Mouse (Mus musculus) kidney, adult 2 months (tissue): Measurements from ENCODE around the gene Arl14. TPM values are rescaled to one million over a fixed set of nuclear protein-coding genes. Genes with fewer than 3 reads are reported as not detected.

Source experiments
- DNase-seq: peaks from one replicate; pipeline ENCODE4 v3.0.0; 2021
- H3K27ac ChIP-seq: fragments of 200-500 bp; 2 replicates; pipeline ENCODE4 v1.5.1; 2012; ENCODE audit warnings: low read depth, low read length, control low read depth, inconsistent platforms; ENCODE audit not compliant: insufficient read depth
- H3K27me3 ChIP-seq: fragments of 200-500 bp; replicated peaks from 2 replicates; pipeline ENCODE4 v1.6.1; 2012; ENCODE audit warnings: mild to moderate bottlenecking, moderate library complexity, low read length, inconsistent platforms; ENCODE audit not compliant: control insufficient read depth, insufficient read depth
- H3K36me3 ChIP-seq: fragments of 200-500 bp; 2 replicates; pipeline ENCODE4 v1.6.1; 2012; ENCODE audit warnings: mild to moderate bottlenecking, moderate library complexity, low read length, inconsistent platforms; ENCODE audit not compliant: control insufficient read depth, insufficient read depth
- H3K4me1 ChIP-seq: fragments of 200-500 bp; 2 replicates; pipeline ENCODE4 v1.6.1; 2011; ENCODE audit warnings: low read length; ENCODE audit not compliant: control insufficient read depth, insufficient read depth
- H3K4me3 ChIP-seq: fragments of 200-500 bp; 2 replicates; pipeline ENCODE4 v1.5.1; 2011; ENCODE audit warnings: mild to moderate bottlenecking, low read depth, low read length, control low read depth; ENCODE audit not compliant: insufficient read depth
- CTCF ChIP-seq: fragments of 200-500 bp; conservative IDR thresholded peaks from 2 replicates; pipeline ENCODE4 v1.5.1; 2011; ENCODE audit warnings: low read depth, mild to moderate bottlenecking, control low read depth, low read length, moderate library complexity, mixed read lengths; ENCODE audit not compliant: insufficient read depth, insufficient read length
- POLR2A ChIP-seq: fragments of 200-500 bp; IDR thresholded peaks from one replicate; pipeline ENCODE4 v1.6.1; 2011; ENCODE audit warnings: low read depth, low read length, control low read depth
- WGBS: fragments of 180-500 bp; shearing (Covaris S2); methylation state at CpG from one replicate; pipeline ENCODE4 v1.1.7; 2018; 5-methylcytosine and 5-hydroxymethylcytosine counted together
- polyA plus RNA-seq: library from polyadenylated mRNA; depleted of rRNA; stranded (reverse); fragments of >200 nt; gene quantifications from 2 replicates; pipeline ENCODE4 v1.2.3, GENCODE M21; 2012

The Arl14 gene
- polyA plus RNA-seq, 1 experiment: not detected

- no peak for DNase-seq
- no peaks in the 10 kb centered on the region for H3K36me3 ChIP-seq
- no peak overlapping the region for H3K4me3 ChIP-seq
- H3K4me1 ChIP-seq: no peaks in the 10 kb centered on the region
- no peaks in the 10 kb centered on the region for H3K27me3 ChIP-seq
- no peak overlapping the region for H3K27ac ChIP-seq
- TF ChIP-seq CTCF (no peak), POLR2A (no peak)
- 82% methylated on average over 5 of the region's 5 CpGs for WGBS
These were observed 8.8 kb upstream of the Arl14 start for GRCm38 (mm10) chr3:69213465-69213864.

GRCm38 (mm10) chr3:69214566-69214965 lies 7.7 kb upstream of the Arl14 start:
- no peak overlapping the region for H3K27ac ChIP-seq
- no peaks in the 10 kb centered on the region for H3K4me1 ChIP-seq
- no peaks in the 10 kb centered on the region for H3K27me3 ChIP-seq
- no peak for DNase-seq
- H3K4me3 ChIP-seq: no peak overlapping the region
- WGBS: 88% methylated on average over 5 of the region's 5 CpGs
- TF ChIP-seq CTCF: no peak
- TF ChIP-seq POLR2A: no peak
- H3K36me3 ChIP-seq: no peaks in the 10 kb centered on the region

GRCm38 (mm10) chr3:69222502-69222900 lies 282 bp downstream of the Arl14 start:
- no peak for TF ChIP-seq CTCF
- no peak for TF ChIP-seq POLR2A
- Histone ChIP-seq H3K27me3 (no peaks in the 10 kb centered on the region), H3K27ac (no peak overlapping the region), H3K36me3 (no peaks in the 10 kb centered on the region), H3K4me1 (no peaks in the 10 kb centered on the region), H3K4me3 (no peak overlapping the region)
- WGBS: 87% methylated on average over 14 of the region's 14 CpGs
- no peak for DNase-seq

GRCm38 (mm10) chr3:69222987-69223386 lies 768 bp downstream of the Arl14 start:
- TF ChIP-seq POLR2A: no peak
- TF ChIP-seq CTCF: no peak
- no peak overlapping the region for H3K4me3 ChIP-seq
- no peak overlapping the region for H3K27ac ChIP-seq
- no peak for DNase-seq
- H3K36me3 ChIP-seq: no peaks in the 10 kb centered on the region
- H3K27me3 ChIP-seq: no peaks in the 10 kb centered on the region
- H3K4me1 ChIP-seq: no peaks in the 10 kb centered on the region
- 80% methylated on average over 7 of the region's 7 CpGs for WGBS

GRCm38 (mm10) chr3:69223666-69224065 lies 1.4 kb downstream of the Arl14 start:
- no peak for DNase-seq
- no peaks in the 10 kb centered on the region for H3K36me3 ChIP-seq
- no peaks in the 10 kb centered on the region for H3K27me3 ChIP-seq
- no peak overlapping the region for H3K27ac ChIP-seq
- no peaks in the 10 kb centered on the region for H3K4me1 ChIP-seq
- no peak for TF ChIP-seq POLR2A
- TF ChIP-seq CTCF: no peak
- H3K4me3 ChIP-seq: no peak overlapping the region
- 73% methylated on average over 8 of the region's 8 CpGs for WGBS

- no peaks in the 10 kb centered on the region for H3K36me3 ChIP-seq
- H3K27ac ChIP-seq: no peak overlapping the region
- H3K4me1 ChIP-seq: no peaks in the 10 kb centered on the region
- H3K4me3 ChIP-seq: no peak overlapping the region
- TF ChIP-seq POLR2A (no peak), CTCF (no peak)
- H3K27me3 ChIP-seq: no peaks in the 10 kb centered on the region
- no peak for DNase-seq
These were observed 2.8 kb downstream of the Arl14 start for GRCm38 (mm10) chr3:69225019-69225418.

- no peaks in the 10 kb centered on the region for H3K36me3 ChIP-seq
- H3K27ac ChIP-seq: no peak overlapping the region
- no peak for DNase-seq
- 69% methylated on average over 2 of the region's 2 CpGs for WGBS
- H3K4me3 ChIP-seq: no peak overlapping the region
- no peaks in the 10 kb centered on the region for H3K27me3 ChIP-seq
- no peak for TF ChIP-seq CTCF
- no peak for TF ChIP-seq POLR2A
- H3K4me1 ChIP-seq: no peaks in the 10 kb centered on the region
These were observed 4.3 kb downstream of the Arl14 start for GRCm38 (mm10) chr3:69226496-69226895.

GRCm38 (mm10) chr3:69228002-69228401 lies 5.8 kb downstream of the Arl14 start:
- Histone ChIP-seq H3K27ac (no peak overlapping the region), H3K4me3 (no peak overlapping the region), H3K27me3 (no peaks in the 10 kb centered on the region), H3K36me3 (no peaks in the 10 kb centered on the region), H3K4me1 (no peaks in the 10 kb centered on the region)
- WGBS: 86% methylated on average over 1 of the region's 1 CpGs
- no peak for DNase-seq
- TF ChIP-seq CTCF: no peak
- TF ChIP-seq POLR2A: no peak
